Mouse (Mus musculus): ENCODE measurements around the gene F11r. TPM values are rescaled to one million over a fixed set of nuclear protein-coding genes. Genes with fewer than 3 reads are reported as not detected.

F11r gene
- polyA plus RNA-seq, 1 experiment from 2014 or later: 78.6 TPM

DNA sequence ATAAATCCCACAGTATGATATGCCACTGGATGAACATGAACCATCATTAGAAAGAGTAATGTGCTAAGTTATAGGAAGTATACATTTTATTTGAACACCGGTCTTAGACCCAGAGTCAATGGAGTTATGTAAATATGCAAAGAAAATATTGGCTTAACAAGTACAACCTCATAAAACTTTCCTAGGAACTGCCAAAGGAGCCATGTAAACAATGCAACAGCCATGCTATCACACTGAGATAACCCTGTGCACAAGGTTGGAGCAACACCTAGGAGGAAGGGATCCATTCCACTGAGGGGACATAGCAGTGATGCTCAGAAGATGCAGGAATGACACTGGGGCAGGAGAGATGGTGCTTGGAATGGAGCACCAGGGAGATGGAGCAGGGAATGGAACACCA lies 76.4 kb downstream of the F11r start:
- H3K27ac ChIP-seq: no peak overlapping the region
- 88% methylated on average over 1 of the region's 1 CpGs for WGBS
- no peaks in the 10 kb centered on the region for H3K9me3 ChIP-seq
- no peak for DNase-seq (ENCODE audit: low spot score)
- H3K4me3 ChIP-seq: no peak overlapping the region
- H3K27me3 ChIP-seq (ENCODE audit: insufficient read depth, poor library complexity, severe bottlenecking): no peaks in the 10 kb centered on the region
- no peaks in the 10 kb centered on the region for H3K4me1 ChIP-seq
- H3K36me3 ChIP-seq: no peaks in the 10 kb centered on the region

Other genes with a start within 250 kb of the F11r start
- 18.0 and 24.4 TPM in 2 replicates for gene Pcp4l1, start 241.3 kb upstream of the F11r start, polyA plus RNA-seq (2016; fragmentation: Nextera tagmentation; extraction: Ambion mirVana)
- gene Nr1i3, start 223.6 kb upstream of the F11r start, polyA plus RNA-seq (2016; fragmentation: Nextera tagmentation; extraction: Ambion mirVana): 0.14 and 0.28 TPM in 2 replicates
- 41.8 and 53.7 TPM in 2 replicates for gene Tomm40l, start 215.0 kb upstream of the F11r start, polyA plus RNA-seq (2016; fragmentation: Nextera tagmentation; extraction: Ambion mirVana)
- gene Apoa2, start 212.5 kb upstream of the F11r start, polyA plus RNA-seq (2016; fragmentation: Nextera tagmentation; extraction: Ambion mirVana): 16.2 and 315 TPM in 2 replicates
- 4.9 and 12.1 TPM in 2 replicates for gene Fcer1g, start 203.2 kb upstream of the F11r start, polyA plus RNA-seq (2016; fragmentation: Nextera tagmentation; extraction: Ambion mirVana)
- gene Adamts4, start 187.1 kb upstream of the F11r start, polyA plus RNA-seq (2016; fragmentation: Nextera tagmentation; extraction: Ambion mirVana): 2.6 and 2.8 TPM in 2 replicates
- 390 and 470 TPM in 2 replicates for gene Ndufs2, start 186.1 kb upstream of the F11r start, polyA plus RNA-seq (2016; fragmentation: Nextera tagmentation; extraction: Ambion mirVana)
- 53.3 and 62.4 TPM in 2 replicates for gene B4galt3, start 167.2 kb upstream of the F11r start, polyA plus RNA-seq (2016; fragmentation: Nextera tagmentation; extraction: Ambion mirVana)
- gene Ppox, start 156.3 kb upstream of the F11r start, polyA plus RNA-seq (2016; fragmentation: Nextera tagmentation; extraction: Ambion mirVana): 57.1 and 59.8 TPM in 2 replicates
- 58.5 and 74.8 TPM in 2 replicates for gene Usp21, start 149.5 kb upstream of the F11r start, polyA plus RNA-seq (2016; fragmentation: Nextera tagmentation; extraction: Ambion mirVana)
- gene Ufc1, start 142.5 kb upstream of the F11r start, polyA plus RNA-seq (2016; fragmentation: Nextera tagmentation; extraction: Ambion mirVana): 86.8 and 92.0 TPM in 2 replicates
- gene Dedd, start 108.4 kb upstream of the F11r start, polyA plus RNA-seq (2016; fragmentation: Nextera tagmentation; extraction: Ambion mirVana): 40.8 and 43.8 TPM in 2 replicates
- gene Nit1, start 91.9 kb upstream of the F11r start, polyA plus RNA-seq (2016; fragmentation: Nextera tagmentation; extraction: Ambion mirVana): 37.5 and 39.3 TPM in 2 replicates
- gene Pfdn2, start 91.9 kb upstream of the F11r start, polyA plus RNA-seq (2016; fragmentation: Nextera tagmentation; extraction: Ambion mirVana): 109 and 150 TPM in 2 replicates
- 0.87 and 1.3 TPM in 2 replicates for gene Klhdc9, start 76.7 kb upstream of the F11r start, polyA plus RNA-seq (2016; fragmentation: Nextera tagmentation; extraction: Ambion mirVana)
- gene Nectin4, start 67.4 kb upstream of the F11r start, polyA plus RNA-seq (2016; fragmentation: Nextera tagmentation; extraction: Ambion mirVana): 0.38 and 1.3 TPM in 2 replicates
- gene Arhgap30, start 48.6 kb upstream of the F11r start, polyA plus RNA-seq (2016; fragmentation: Nextera tagmentation; extraction: Ambion mirVana): 0.41 and 0.95 TPM in 2 replicates
- 65.2 and 70.9 TPM in 2 replicates for gene Usf1, start 26.2 kb upstream of the F11r start, polyA plus RNA-seq (2016; fragmentation: Nextera tagmentation; extraction: Ambion mirVana)
- gene Tstd1, start 18.7 kb upstream of the F11r start, polyA plus RNA-seq (2016; fragmentation: Nextera tagmentation; extraction: Ambion mirVana): 2.6 and 4.0 TPM in 2 replicates
- 10.7 and 10.8 TPM in 2 replicates for gene Alyref2, start 65.9 kb downstream of the F11r start, polyA plus RNA-seq (2016; fragmentation: Nextera tagmentation; extraction: Ambion mirVana)
- not detected in 2 replicates for gene Itln1, start 97.8 kb downstream of the F11r start, polyA plus RNA-seq (2016; fragmentation: Nextera tagmentation; extraction: Ambion mirVana)
- gene Cd244a, start 121.7 kb downstream of the F11r start, polyA plus RNA-seq (2016; fragmentation: Nextera tagmentation; extraction: Ambion mirVana): 0.13 TPM in 1 of 2 replicates, not detected in the other
- gene Ly9, start 169.9 kb downstream of the F11r start, polyA plus RNA-seq (2016; fragmentation: Nextera tagmentation; extraction: Ambion mirVana): not detected in 2 replicates
- not detected in 2 replicates for gene Slamf7, start 215.5 kb downstream of the F11r start, polyA plus RNA-seq (2016; fragmentation: Nextera tagmentation; extraction: Ambion mirVana)
- 0.25 TPM in 1 of 2 replicates, not detected in the other for gene Cd48, start 244.5 kb downstream of the F11r start, polyA plus RNA-seq (2016; fragmentation: Nextera tagmentation; extraction: Ambion mirVana)

Measured in heart, embryonic 10.5 days (tissue).